Mouse (Mus musculus): ENCODE measurements around the gene Zfp286.

Zfp286 gene

DNA sequence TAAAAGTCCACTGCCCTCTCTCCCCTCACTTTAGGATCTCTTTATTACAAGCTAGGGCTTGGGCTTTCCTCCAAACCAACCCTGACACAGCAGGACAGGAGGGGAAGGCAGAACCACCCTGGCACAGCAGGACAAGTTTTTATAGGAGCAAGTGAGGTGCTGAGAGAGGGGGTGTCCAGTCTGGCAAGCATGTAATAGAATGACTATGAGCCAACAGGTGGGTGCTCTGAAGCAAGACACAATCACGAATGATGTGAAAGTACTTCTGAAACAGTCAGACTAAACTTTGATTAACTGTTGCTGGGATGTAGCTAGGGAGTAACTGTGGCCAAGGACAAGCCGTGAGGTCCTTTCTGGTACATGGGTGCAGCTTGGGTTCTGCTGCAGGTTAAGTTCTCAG, 83.1 kb downstream of the Zfp286 start:
- no peak for DNase-seq (ENCODE audit: low spot score)

Data from ovary, postnatal 14 days (tissue).